Mouse (Mus musculus) forebrain, embryonic 14.5 days (tissue): Measurements from ENCODE around the gene Creb5. TPM values are rescaled to one million over a fixed set of nuclear protein-coding genes. Genes with fewer than 3 reads are reported as not detected.

Experiments used
- ATAC-seq: fragments of 200-750 bp; cut with Nextera tagmentation; 2 replicates; pipeline ENCODE4 v1.8.0; 2017; ENCODE audit warnings: mild to moderate bottlenecking, moderate library complexity
- DNase-seq: peaks from one replicate; pipeline ENCODE4 v3.0.0-alpha.2; 2015; ENCODE audit warnings: low spot score
- H3K27ac ChIP-seq: fragments of 300-500 bp; sonication (generic); 2 replicates; pipeline ENCODE4 v1.5.1; 2014; ENCODE audit warnings: low read depth, mild to moderate bottlenecking, control low read depth, low read length, moderate library complexity
- H3K27me3 ChIP-seq: fragments of 300-500 bp; sonication (generic); replicated peaks from 2 replicates; pipeline ENCODE4 v1.6.1; 2014; ENCODE audit warnings: low read length, control low read depth, mixed read lengths; ENCODE audit not compliant: control insufficient read depth, insufficient read depth
- H3K36me3 ChIP-seq: fragments of 300-500 bp; sonication (generic); 2 replicates; pipeline ENCODE4 v1.6.1; 2014; ENCODE audit warnings: low read length, control low read depth; ENCODE audit not compliant: control insufficient read depth, insufficient read depth
- H3K4me1 ChIP-seq: fragments of 300-500 bp; sonication (generic); 2 replicates; pipeline ENCODE4 v1.6.1; 2014; ENCODE audit warnings: antibody characterized with exemption, low read length, control low read depth; ENCODE audit not compliant: control insufficient read depth, insufficient read depth
- H3K4me2 ChIP-seq: fragments of 300-500 bp; sonication (generic); 2 replicates; pipeline ENCODE4 v1.6.1; 2014; ENCODE audit warnings: mild to moderate bottlenecking, control low read depth, low read length
- H3K4me3 ChIP-seq: fragments of 300-500 bp; sonication (generic); 2 replicates; pipeline ENCODE4 v1.5.1; 2014; ENCODE audit warnings: low read depth, low read length, control low read depth
- H3K9ac ChIP-seq: fragments of 300-500 bp; sonication (generic); 2 replicates; pipeline ENCODE4 v1.6.1; 2014; ENCODE audit warnings: mild to moderate bottlenecking, low read length, control low read depth, moderate library complexity
- H3K9me3 ChIP-seq: fragments of 300-500 bp; sonication (generic); replicated peaks from 2 replicates; pipeline ENCODE4 v1.6.1; 2016; ENCODE audit warnings: low read length, control low read depth, mixed read lengths; ENCODE audit not compliant: control insufficient read depth
- WGBS: fragments of 180-500 bp; shearing (Covaris S2); extraction: QIAGEN DNeasy Blood & Tissue Kit; methylation state at CpG from one replicate; pipeline ENCODE4 v1.1.7; 2014; 5-methylcytosine and 5-hydroxymethylcytosine counted together
- polyA plus RNA-seq: library from polyadenylated mRNA; unstranded; fragments of >200 nt; fragmentation: Nextera tagmentation; extraction: Ambion mirVana; gene quantifications from 2 replicates; pipeline ENCODE4 v1.2.1, GENCODE M21; 2014

Creb5 gene
- polyA plus RNA-seq, 1 experiment from 2014 or later = 8.5 TPM

DNA sequence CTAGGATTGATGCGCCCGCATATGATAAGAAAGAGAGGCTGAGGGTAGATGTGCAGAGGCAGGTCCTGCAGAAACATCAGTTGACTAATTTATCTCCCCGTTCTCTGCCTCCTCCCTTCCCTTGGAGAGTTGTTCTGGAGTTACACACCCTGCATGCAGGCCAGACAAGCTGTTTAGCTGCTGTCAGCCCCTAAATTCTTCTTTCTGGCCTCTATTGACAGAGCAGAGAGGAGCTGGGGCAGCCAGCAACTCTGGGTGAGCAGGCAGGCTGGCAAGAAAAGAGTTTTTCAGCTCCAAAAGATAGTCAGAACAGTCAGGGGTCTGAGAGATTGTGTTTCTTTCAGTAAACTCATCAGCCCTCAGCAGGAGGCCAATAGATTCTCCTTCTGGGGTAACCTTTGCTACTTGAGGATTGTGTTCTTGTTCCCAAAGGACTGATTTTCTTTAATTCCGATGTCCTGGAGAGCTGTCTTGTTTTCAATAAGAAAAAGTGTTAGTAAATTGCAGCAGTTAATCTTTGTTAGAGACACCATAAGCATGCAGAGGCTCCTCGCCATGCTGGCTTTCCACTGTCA is 230.4 kb downstream of the Creb5 start:
- peak; percentile 15 for DNase-seq
- Histone ChIP-seq H3K9me3 (no peaks in the 10 kb centered on the region), H3K27me3 (no peaks in the 10 kb centered on the region), H3K27ac (no peak overlapping the region), H3K4me1 (0 out of 2 replicates have a peak, but pooled peaks cover 2% of the 10 kb centered on the region), H3K4me2 (no peak overlapping the region), H3K36me3 (no peaks in the 10 kb centered on the region), H3K9ac (no peak overlapping the region), H3K4me3 (no peak overlapping the region)
- 43% methylated on average over 5 of the region's 5 CpGs for WGBS
- no peak for ATAC-seq

GRCm38 (mm10) chr6:53523743-53524497 is 236.8 kb downstream of the Creb5 start:
- ATAC-seq = no peak
- Histone ChIP-seq H3K9me3 (no peaks in the 10 kb centered on the region), H3K27ac (no peak overlapping the region), H3K36me3 (no peaks in the 10 kb centered on the region), H3K9ac (no peak overlapping the region), H3K27me3 (no peaks in the 10 kb centered on the region), H3K4me3 (no peak overlapping the region), H3K4me1 (no peaks in the 10 kb centered on the region), H3K4me2 (no peak overlapping the region)
- no peak for DNase-seq
- WGBS = 89% methylated on average over 13 of the region's 13 CpGs

GRCm38 (mm10) chr6:53526460-53526859 is 239.4 kb downstream of the Creb5 start:
- H3K9me3 ChIP-seq = no peaks in the 10 kb centered on the region
- H3K4me3 ChIP-seq = no peak overlapping the region
- H3K4me1 ChIP-seq = no peaks in the 10 kb centered on the region
- H3K36me3 ChIP-seq = no peaks in the 10 kb centered on the region
- 94% methylated on average over 1 of the region's 1 CpGs for WGBS
- no peak overlapping the region for H3K27ac ChIP-seq
- no peak for DNase-seq
- no peak for ATAC-seq
- H3K9ac ChIP-seq = no peak overlapping the region
- H3K27me3 ChIP-seq = no peaks in the 10 kb centered on the region
- H3K4me2 ChIP-seq = no peak overlapping the region

- ATAC-seq (no peak), DNase-seq (no peak)
- H3K36me3 ChIP-seq = no peaks in the 10 kb centered on the region
- H3K27me3 ChIP-seq = no peaks in the 10 kb centered on the region
- no peak overlapping the region for H3K4me3 ChIP-seq
- WGBS = 79% methylated on average over 8 of the region's 8 CpGs
- no peak overlapping the region for H3K9ac ChIP-seq
- no peak overlapping the region for H3K27ac ChIP-seq
- H3K9me3 ChIP-seq = no peaks in the 10 kb centered on the region
- no peak overlapping the region for H3K4me2 ChIP-seq
- no peaks in the 10 kb centered on the region for H3K4me1 ChIP-seq
Observed at GRCm38 (mm10) chr6:53530742-53531141, 243.7 kb downstream of the Creb5 start.

DNA sequence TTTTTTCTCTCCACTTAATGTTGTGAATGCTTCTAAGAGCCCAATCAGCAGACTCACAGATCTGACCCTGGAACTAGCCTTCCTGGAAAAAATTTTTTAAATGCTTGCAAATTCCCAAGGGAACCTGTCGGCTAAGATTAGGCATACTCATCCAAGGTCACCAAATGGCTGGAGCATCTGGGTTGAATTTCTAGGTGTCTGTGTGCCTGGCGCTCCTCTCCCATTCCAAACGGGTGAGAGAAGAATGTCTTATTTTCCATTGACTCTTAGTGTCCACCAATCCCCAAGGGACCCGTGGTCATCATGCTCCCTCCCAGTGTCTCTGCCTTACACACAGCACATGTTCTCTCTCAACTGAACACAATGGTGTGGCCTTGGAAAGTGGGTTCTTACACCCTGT is 244.4 kb downstream of the Creb5 start:
- ATAC-seq (no peak), DNase-seq (no peak)
- Histone ChIP-seq H3K27me3 (no peaks in the 10 kb centered on the region), H3K9me3 (no peaks in the 10 kb centered on the region), H3K27ac (no peak overlapping the region), H3K4me3 (no peak overlapping the region), H3K9ac (no peak overlapping the region), H3K36me3 (no peaks in the 10 kb centered on the region), H3K4me2 (no peak overlapping the region), H3K4me1 (no peaks in the 10 kb centered on the region)
- 93% methylated on average over 4 of the region's 4 CpGs for WGBS

DNA sequence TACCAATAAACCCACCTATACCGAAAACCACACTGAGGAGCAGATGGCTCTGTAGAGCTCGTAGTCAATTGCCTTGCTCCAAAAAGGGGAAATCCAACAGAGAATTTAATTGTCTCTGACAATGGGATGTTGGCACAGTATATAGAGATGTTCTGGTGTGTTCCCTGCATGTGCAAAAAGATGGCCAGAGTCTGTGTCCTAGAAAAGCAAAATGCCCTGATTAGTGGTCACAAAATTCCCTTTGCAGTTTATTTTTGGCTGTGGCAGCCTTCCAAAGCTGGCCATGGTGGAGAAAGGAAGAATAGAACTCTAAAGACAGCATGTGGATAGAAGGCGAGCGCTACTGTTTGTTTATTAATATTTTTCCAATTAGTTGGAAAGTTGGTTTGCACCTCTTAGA is 250.5 kb downstream of the Creb5 start:
- no peak for ATAC-seq
- no peaks in the 10 kb centered on the region for H3K4me1 ChIP-seq
- no peak for DNase-seq
- H3K27me3 ChIP-seq = no peaks in the 10 kb centered on the region
- H3K36me3 ChIP-seq = no peaks in the 10 kb centered on the region
- H3K27ac ChIP-seq = no peak overlapping the region
- 91% methylated on average over 4 of the region's 4 CpGs for WGBS
- no peak overlapping the region for H3K4me3 ChIP-seq
- no peaks in the 10 kb centered on the region for H3K9me3 ChIP-seq
- H3K9ac ChIP-seq = no peak overlapping the region
- H3K4me2 ChIP-seq = no peak overlapping the region

GRCm38 (mm10) chr6:53541798-53542197 is 254.7 kb downstream of the Creb5 start:
- 90% methylated on average over 5 of the region's 5 CpGs for WGBS
- no peak for DNase-seq
- no peaks in the 10 kb centered on the region for H3K27me3 ChIP-seq
- no peaks in the 10 kb centered on the region for H3K36me3 ChIP-seq
- no peaks in the 10 kb centered on the region for H3K9me3 ChIP-seq
- H3K4me2 ChIP-seq = no peak overlapping the region
- H3K9ac ChIP-seq = no peak overlapping the region
- H3K27ac ChIP-seq = no peak overlapping the region
- H3K4me1 ChIP-seq = peaks cover 12% of the 10 kb centered on the region
- H3K4me3 ChIP-seq = no peak overlapping the region
- ATAC-seq = no peak

DNA sequence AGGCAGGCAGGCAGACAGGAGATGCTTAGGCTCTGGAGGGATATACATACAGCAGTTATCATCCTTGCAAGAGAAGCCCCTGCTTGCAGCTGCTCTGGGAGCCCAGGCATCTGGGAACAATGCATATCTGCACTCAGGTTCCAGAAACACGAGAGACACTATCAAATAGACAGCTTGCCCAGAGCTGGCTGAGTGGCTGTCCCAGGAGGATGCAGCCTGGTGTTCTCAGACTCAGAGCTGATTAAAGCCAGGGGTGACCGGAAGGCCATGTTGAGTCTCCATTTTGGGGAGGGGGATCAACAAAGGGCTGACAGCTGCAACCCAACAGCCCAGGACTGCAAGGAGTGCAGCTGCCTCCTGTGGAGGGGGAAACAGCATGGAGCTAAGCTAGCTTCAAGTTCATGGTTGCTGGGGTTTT is 258.4 kb downstream of the Creb5 start:
- ATAC-seq (peak; percentile 68), DNase-seq (peak; percentile 36)
- H3K36me3 ChIP-seq = no peaks in the 10 kb centered on the region
- H3K9ac ChIP-seq = no peak overlapping the region
- H3K4me3 ChIP-seq = no peak overlapping the region
- no peak overlapping the region for H3K4me2 ChIP-seq
- no peaks in the 10 kb centered on the region for H3K27me3 ChIP-seq
- H3K9me3 ChIP-seq = no peaks in the 10 kb centered on the region
- WGBS = 6% methylated on average over 2 of the region's 2 CpGs
- peaks cover 26% of the 10 kb centered on the region for H3K4me1 ChIP-seq
- H3K27ac ChIP-seq = peak overlapping the region; percentile 48

DNA sequence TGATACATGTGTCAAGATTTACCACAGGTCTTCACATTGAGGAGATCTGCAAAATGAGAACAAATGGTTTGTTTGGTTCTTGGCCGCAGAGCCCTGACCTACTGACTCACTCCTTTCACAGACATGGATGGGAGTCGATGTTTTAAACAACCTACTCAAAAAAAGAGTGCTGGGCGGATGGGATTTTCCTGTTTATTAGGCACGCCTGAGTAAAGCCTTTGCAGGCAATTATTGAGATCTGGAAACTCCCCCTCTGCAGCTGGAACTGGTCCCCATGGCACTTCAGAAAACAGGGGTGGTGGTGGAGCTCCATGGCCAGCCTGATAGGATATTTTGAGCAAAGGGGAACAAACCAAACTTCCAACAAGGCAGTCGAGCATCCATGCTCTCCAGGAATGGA is 258.9 kb downstream of the Creb5 start:
- Histone ChIP-seq H3K4me3 (no peak overlapping the region), H3K9ac (no peak overlapping the region), H3K36me3 (no peaks in the 10 kb centered on the region), H3K27ac (peak overlapping the region; percentile 48; the same call in 1 of the 2 replicates), H3K4me2 (no peak overlapping the region), H3K4me1 (peaks cover 26% of the 10 kb centered on the region), H3K9me3 (no peaks in the 10 kb centered on the region), H3K27me3 (no peaks in the 10 kb centered on the region)
- WGBS = 3% methylated on average over 5 of the region's 5 CpGs
- peak; percentile 48 for ATAC-seq
- DNase-seq = peak; percentile 63
